Mouse (Mus musculus) bone marrow, adult 2 months (tissue): ENCODE results near the gene Gm28305. TPM values are rescaled to one million over a fixed set of nuclear protein-coding genes. Genes with fewer than 3 reads are reported as not detected.

Source experiments
- H3K27ac ChIP-seq: fragments of 200-500 bp; 2 replicates; pipeline ENCODE4 v1.5.1; 2012; ENCODE audit warnings: low read depth, mild to moderate bottlenecking, control low read depth, inconsistent platforms, low read length; ENCODE audit not compliant: control insufficient read depth, poor library complexity, insufficient read depth
- H3K4me1 ChIP-seq: fragments of 200-500 bp; 2 replicates; pipeline ENCODE4 v1.6.1; 2011; ENCODE audit warnings: low read length; ENCODE audit not compliant: control insufficient read depth, insufficient read depth
- H3K4me3 ChIP-seq: fragments of 200-500 bp; replicated peaks from 2 replicates; pipeline ENCODE3; 2011; ENCODE audit warnings: mild to moderate bottlenecking, low read depth, low read length, control low read depth; ENCODE audit not compliant: control insufficient read depth
- CTCF ChIP-seq: fragments of 200-500 bp; IDR thresholded peaks from 2 replicates; pipeline ENCODE4 v1.5.1; 2011; ENCODE audit warnings: low read length, control low read depth; ENCODE audit not compliant: control insufficient read depth, insufficient read depth
- POLR2A ChIP-seq: fragments of 200-500 bp; IDR thresholded peaks from 2 replicates; pipeline ENCODE4 v1.6.1; 2011; ENCODE audit warnings: low read depth, mild to moderate bottlenecking, control low read depth, low read length, borderline replicate concordance; ENCODE audit not compliant: control insufficient read depth
- WGBS: fragments of 180-500 bp; shearing (Covaris S2); methylation state at CpG from one replicate; pipeline ENCODE4 v1.1.7; 2018; 5-methylcytosine and 5-hydroxymethylcytosine counted together
- polyA plus RNA-seq: library from polyadenylated mRNA; stranded (reverse); fragments of >200 nt; gene quantifications from 2 replicates; pipeline ENCODE4 v1.2.4, GENCODE M21; 2011; ENCODE audit warnings: low replicate concordance; ENCODE audit not compliant: missing spikeins, insufficient read depth, insufficient read length

Gm28305 gene
- polyA plus RNA-seq, 1 experiment: not detected

DNA sequence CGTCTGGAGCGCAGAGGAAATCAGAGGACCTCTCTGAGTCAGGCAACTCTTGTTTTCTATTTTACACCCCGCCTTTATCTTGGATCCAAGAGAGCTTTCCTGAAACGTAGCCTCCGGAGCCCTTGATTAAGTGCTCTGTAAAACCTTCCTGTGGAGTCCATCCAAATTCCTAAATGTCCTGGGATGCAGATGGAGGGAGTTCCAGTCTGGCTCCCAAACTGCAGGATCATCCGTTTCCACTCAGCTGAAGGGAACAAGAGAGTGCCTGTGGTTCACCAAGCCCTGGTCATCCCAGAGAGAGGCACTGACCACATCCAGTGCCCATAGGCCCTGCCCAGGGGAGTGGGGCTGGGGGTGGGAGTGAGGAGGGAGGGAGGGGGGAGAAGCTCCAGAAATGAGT, 61.8 kb downstream of the Gm28305 start:
- TF ChIP-seq CTCF: no peak
- no peak for TF ChIP-seq POLR2A
- 81% methylated on average over 6 of the region's 6 CpGs for WGBS

DNA sequence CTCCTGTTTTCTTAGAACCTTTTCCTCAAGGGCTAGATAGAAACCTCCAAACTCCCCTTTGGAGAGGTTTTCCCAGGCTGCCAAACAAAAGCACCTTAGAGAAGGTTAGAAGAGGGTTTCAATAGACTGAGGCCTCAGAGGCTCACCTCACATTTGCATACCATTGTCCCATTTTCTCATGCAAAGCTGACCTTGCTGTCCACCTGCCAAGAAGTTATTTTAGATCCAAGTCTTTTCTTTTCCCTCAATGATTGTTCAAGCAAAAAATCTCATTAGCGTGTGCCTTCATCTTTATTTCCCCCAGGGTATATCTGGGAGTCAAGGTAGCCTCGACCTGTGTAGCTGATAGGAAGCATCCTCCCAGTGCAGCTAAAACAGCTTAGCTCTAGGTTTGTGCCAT, 62.4 kb downstream of the Gm28305 start:
- Histone ChIP-seq H3K27ac (no peak overlapping the region), H3K4me3 (no peak overlapping the region), H3K4me1 (no peaks in the 10 kb centered on the region)
- TF ChIP-seq POLR2A (no peak), CTCF (no peak)
- 70% methylated on average over 2 of the region's 2 CpGs for WGBS

More for the DNA sequence above, 61.8 kb downstream of the Gm28305 start:
- Histone ChIP-seq H3K4me1 (no peaks in the 10 kb centered on the region), H3K27ac (no peak overlapping the region), H3K4me3 (no peak overlapping the region)

DNA sequence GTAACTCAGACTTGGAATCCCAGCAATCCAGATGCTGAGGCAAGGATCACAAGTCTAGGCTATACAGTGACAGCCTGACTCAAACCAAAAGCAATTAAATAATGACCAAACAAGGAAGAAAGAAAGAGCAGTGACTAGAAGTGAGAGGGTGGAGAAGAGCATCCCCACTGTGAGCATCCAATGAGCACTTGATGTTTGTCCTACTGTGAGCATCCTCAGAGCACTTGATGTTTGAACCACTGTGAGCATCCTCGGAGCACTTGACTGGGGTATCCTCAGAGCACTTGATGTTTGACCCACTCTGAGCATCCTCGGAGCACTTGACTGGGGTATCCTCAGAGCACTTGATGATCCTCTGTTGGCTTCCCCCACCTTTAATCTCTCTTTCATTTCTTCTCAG, 64.5 kb downstream of the Gm28305 start:
- H3K4me3 ChIP-seq: no peak overlapping the region

DNA sequence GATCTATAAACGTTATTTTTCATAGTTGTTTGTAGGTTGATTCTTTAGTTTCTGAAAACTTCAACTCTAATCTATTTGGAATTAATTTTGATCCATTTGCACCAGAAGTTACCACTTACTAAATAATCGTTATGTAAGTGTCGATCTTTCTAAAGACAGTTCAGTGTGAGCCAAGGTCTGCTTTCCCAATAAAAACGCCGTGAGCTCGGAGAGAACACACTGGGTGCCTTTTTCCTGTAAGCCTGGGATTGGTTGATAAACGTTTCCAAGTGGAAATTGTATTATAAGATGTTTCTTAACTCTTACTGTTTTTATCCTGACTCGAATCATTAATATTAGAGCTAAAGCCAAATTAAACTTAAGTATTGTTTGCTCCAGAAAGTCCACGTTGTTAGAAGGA, 66.5 kb downstream of the Gm28305 start:
- Histone ChIP-seq H3K4me3 (no peak overlapping the region), H3K4me1 (no peaks in the 10 kb centered on the region), H3K27ac (no peak overlapping the region)
- whole genome bisulfite sequencing: 86% methylated on average over 9 of the region's 9 CpGs
- TF ChIP-seq POLR2A: no peak
- TF ChIP-seq CTCF: no peak

More for the DNA sequence above, 64.5 kb downstream of the Gm28305 start:
- TF ChIP-seq POLR2A (no peak), CTCF (no peak)
- no peak overlapping the region for H3K27ac ChIP-seq
- H3K4me1 ChIP-seq: no peaks in the 10 kb centered on the region
- WGBS: 92% methylated on average over 2 of the region's 2 CpGs

DNA sequence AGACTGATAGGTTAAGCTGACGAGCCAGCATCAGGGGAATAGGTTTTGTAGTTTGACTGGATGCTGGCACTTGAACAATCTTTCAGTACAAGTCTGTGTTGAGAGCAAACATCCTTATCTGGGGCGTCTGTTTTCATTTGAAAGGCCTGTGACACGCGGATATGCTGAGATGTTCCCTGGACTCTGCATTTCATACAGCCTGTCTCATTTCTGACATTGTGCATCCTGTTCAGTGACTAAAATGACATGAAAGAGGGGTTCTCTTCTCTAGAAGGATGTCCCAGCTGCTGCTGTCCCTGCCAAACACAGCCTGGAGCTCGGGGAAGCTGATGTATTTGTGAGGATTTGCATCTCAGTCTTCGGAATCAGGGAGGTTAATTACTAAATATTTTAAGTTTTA, 67.0 kb downstream of the Gm28305 start:
- H3K27ac ChIP-seq: no peak overlapping the region
- no peak overlapping the region for H3K4me3 ChIP-seq
- TF ChIP-seq POLR2A (no peak), CTCF (no peak)
- no peaks in the 10 kb centered on the region for H3K4me1 ChIP-seq
- 81% methylated on average over 6 of the region's 6 CpGs for WGBS

DNA sequence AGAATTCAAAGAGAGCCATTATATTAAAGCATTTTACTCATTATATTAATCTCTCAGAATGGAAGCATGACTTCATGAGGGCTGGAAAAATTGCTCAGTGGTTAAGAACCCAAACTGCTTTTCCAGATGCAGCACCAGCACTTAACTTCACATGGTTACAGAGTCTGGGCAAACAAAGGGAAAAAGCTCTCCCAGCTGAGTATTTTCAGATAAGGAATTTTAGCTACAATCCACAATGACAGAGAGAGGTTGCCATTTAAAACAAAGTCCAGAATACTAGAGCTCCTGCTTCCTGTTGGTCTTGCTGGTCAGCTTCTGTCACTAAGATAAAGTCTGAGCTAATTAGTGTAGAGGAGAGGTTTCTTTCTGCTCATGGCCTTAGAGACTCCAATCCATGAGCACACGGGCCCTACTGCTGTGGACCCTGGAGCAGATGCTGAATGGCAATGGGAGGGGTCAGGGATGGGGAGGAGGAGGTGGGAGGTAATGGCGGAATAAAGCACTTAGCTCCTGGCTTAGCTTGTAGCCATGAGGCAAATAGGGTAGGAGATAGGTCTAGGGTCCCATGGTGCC, 68.2 kb downstream of the Gm28305 start:
- Histone ChIP-seq H3K4me1 (no peaks in the 10 kb centered on the region), H3K27ac (no peak overlapping the region), H3K4me3 (no peak overlapping the region)
- TF ChIP-seq POLR2A (no peak), CTCF (no peak)
- 84% methylated on average over 2 of the region's 2 CpGs for WGBS

DNA sequence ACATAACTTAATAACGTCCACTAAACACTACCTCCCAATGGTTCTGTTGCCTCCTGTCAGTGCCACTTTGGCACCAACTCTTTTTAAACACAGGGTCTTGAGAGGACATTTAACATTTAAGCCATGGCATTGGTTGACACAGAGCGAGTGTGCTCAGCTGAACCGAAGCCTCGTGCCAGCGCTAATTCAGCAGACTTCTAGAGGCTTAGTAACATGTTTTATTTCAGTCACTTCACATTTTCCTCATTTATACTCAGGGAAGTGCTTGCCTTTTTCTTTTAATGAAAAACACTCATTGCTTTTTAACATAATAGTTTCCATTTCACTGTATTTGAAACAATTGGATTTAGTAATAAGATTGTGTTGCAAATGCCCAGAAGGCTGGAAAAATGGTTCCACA, 68.7 kb downstream of the Gm28305 start:
- no peak overlapping the region for H3K27ac ChIP-seq
- H3K4me3 ChIP-seq: no peak overlapping the region
- 84% methylated on average over 5 of the region's 5 CpGs for WGBS
- TF ChIP-seq POLR2A: no peak
- no peak for TF ChIP-seq CTCF
- H3K4me1 ChIP-seq: no peaks in the 10 kb centered on the region

DNA sequence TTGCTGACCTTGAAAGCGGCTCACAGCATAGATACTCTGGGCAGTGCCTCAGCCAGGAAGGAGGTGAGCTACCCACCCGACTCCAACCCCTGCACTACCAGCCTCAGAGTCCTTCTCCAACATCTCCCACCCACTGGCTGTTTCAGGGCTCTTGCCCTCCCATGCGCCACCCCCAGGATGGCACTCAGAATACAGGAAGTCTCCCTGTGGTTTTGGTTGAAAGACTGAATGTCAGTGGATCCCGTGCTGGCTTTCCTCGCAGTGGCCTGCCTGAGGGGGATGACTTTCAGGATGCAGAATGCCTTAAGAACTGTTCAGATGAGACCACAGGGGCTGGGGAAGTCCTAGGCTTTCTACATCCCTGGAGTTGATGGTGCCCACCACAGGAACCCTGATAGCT, 82.6 kb downstream of the Gm28305 start:
- no peak for TF ChIP-seq CTCF
- TF ChIP-seq POLR2A: no peak
- Histone ChIP-seq H3K4me1 (no peaks in the 10 kb centered on the region), H3K4me3 (no peak overlapping the region), H3K27ac (no peak overlapping the region)
- 37% methylated on average over 5 of the region's 5 CpGs for WGBS

DNA sequence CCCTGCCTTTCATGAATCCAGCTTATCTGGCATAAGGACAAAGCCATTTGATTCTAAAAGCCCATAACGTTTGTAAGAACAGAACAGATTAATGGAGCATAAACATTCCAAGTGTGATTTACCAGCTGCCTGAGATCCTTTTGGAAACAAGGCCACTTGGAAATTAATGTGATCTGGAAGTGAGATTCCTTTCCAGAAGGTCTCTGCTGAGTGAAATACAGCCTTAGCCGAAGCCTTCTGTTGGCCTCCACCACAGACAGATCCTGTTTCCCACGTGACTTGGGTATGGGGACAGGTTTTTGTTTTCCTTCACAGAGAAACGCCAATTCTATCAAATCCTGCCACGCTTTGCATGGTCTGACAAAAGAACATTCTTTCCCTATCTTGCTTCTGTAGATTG, 83.2 kb downstream of the Gm28305 start:
- TF ChIP-seq POLR2A (no peak), CTCF (no peak)
- Histone ChIP-seq H3K27ac (no peak overlapping the region), H3K4me1 (no peaks in the 10 kb centered on the region), H3K4me3 (no peak overlapping the region)
- 84% methylated on average over 5 of the region's 5 CpGs for WGBS

Other genes starting within 250 kb of the Gm28305 start
- gene Nphp3, start 38.1 kb upstream of the Gm28305 start, polyA plus RNA-seq: 0.72 and 8.1 TPM in 2 replicates
- 15.9 and 25.3 TPM in 2 replicates for gene Uba5, start 22.5 kb downstream of the Gm28305 start, polyA plus RNA-seq
- 3.3 and 6.8 TPM in 2 replicates for gene Acad11, start 22.7 kb downstream of the Gm28305 start, polyA plus RNA-seq
- 2.6 and 6.1 TPM in 2 replicates for gene Ackr4, start 86.3 kb downstream of the Gm28305 start, polyA plus RNA-seq
- 10.0 and 15.6 TPM in 2 replicates for gene Dnajc13, start 222.3 kb downstream of the Gm28305 start, polyA plus RNA-seq